Mouse (Mus musculus) lung, postnatal 4 days (tissue): ENCODE data around the gene Slc37a4.
"Not testable (repeated sequence)": the region's sequence is repeated elsewhere in the genome, so short reads cannot be mapped to it uniquely, and the experiment has no call there.

ENCODE experiments used
- DNase-seq, 2 experiments: peaks; one replicate each; pipeline ENCODE4 v3.0.0; 2021

The Slc37a4 gene

DNA sequence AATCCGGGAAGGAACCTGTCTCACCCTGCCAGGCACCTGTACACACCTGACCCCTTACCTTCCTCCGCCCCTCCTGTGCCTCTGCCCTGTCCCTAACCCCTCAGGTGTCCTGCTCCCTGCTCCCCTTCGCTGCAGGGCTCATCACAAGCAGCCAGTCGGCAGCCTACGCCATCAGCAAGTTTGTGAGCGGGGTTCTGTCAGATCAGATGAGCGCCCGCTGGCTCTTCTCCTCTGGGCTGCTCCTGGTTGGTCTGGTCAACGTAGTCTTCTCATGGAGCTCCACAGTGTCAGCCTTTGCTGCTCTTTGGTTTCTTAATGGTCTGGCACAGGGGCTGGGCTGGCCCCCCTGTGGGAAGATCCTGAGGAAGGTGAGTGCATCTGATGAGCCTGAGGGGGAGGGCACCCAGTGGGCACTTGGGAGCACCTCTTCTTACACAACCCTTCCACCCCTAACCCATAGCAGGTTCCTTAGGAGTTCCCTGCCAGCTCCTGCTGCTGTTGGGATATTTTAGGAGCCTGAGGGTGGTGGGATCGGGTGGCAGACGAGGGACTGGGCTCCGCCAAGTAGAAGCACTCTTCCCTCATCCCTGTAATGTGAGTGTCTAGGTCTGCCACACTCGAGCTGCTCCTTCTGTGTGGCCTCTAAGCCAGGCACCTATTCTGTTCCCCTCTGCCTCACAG, 2.6 kb downstream of the Slc37a4 start:
- no peak for DNase-seq

DNA sequence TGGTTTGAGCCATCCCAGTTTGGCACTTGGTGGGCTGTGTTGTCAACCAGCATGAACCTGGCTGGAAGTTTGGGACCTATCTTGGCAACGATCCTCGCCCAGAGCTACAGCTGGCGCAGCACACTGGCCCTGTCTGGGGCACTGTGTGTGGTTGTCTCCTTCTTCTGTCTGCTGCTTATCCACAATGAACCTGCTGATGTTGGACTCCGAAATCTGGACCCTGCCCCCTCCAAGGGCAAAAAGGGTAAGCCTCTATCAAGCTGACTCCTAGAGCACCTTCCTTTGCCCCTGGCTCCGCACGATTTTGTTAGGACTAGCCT, 3.1 kb downstream of the Slc37a4 start:
- DNase-seq: no peak

DNA sequence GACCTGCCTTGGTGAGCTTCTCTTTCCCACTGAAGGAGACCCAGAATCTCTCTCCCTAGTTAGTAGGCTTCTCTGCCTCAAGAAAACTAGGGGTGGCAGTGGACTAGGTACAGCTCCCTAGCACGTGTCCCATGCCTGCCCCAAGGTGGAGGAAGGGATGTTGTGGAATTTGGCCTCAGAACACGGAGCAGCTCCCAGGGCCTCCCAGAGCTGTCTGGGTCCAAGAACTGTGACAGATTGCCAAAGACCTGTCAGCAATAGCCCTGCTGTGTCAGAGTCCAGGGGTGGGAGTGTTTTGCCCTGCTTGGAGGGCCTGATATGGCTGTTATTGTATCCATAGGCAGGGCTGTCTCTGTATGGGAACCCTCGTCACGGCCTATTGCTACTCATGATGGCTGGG, 4.4 kb downstream of the Slc37a4 start:
- no peak for DNase-seq

DNA sequence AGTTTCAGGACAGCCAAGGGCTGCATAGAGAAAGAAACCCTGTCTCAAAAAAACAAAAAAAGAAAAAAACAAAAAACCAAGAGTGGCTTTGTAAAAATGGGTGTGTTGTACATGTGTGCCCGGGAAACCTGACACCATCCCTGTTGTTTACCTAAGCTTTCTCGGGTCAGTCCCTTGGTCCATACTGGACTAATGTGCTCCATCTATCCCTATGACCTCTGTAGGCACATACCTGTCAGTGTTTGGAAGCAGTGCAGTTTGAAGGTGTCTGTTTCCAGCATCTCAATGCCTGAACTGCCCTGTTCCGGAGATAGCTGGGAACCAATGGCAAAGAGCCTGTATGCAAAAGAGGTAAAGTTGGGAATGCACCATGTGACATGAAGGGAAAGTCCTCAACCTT, 8.4 kb downstream of the Slc37a4 start:
- no peak for DNase-seq

DNA sequence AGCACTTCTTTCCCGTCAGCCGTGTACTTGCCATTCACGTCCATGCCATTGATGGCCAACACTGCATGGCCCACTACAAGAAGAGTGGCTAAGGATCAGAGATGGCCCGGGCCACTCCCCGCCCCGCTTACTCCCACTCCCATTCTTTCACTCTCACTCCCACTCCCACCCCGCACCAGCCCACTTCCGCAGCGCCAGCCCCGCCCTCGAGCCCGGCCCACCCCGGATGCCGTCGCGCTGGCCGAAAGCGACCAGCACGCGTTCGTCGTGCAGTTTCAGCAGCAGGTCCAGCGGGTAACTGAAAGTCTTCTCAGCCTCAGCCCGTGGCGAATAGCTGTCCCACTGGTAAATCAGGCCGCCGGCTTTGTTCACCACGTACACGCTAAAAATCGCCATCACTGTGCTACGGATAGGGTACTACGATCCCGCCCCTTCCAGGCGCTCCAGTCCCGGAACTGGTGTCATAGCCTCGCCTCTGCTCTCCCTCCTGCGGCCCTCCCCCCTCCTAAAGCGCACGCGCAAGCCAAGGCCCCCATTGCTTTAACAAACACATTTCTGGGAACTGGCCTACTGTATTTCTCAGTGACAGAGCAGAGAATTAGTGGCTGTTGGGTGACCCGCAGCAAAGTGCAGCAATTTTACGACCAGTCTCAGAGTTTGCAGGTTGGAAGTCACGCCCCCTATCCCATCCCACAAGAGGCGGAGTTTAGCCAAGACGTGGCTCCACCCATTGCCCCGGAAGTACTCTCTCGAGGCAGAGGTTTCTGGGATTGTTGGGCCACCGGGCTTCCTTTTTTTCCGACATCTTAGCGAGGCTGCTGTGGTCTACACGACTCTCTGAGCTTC, 10.5 kb downstream of the Slc37a4 start, which contains the start of the genes Rps25 and Trappc4:
TSS of gene Rps25 (plus strand) at position 234 of the 846 bp plus-strand sequence.
TSS of gene Trappc4 (minus strand) at position 695 of the 846 bp plus-strand sequence.
- peak; percentile 93 to 94 for DNase-seq

DNA sequence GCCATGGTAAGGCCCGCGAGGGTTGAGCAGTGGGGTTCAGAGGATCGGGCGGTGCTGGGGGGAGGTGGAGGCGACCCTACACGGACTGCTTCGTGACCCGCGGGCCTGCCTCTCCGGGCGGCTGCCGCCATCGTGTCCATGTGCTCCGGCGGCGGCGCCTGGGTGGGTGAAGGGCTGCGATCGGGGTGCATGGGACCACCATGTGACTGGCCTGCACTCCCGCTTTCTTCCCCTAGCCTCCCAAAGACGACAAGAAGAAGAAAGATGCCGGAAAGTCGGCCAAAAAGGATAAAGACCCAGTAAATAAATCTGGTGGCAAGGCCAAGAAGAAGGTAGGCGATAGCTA, 11.1 kb downstream of the Slc37a4 start:
- DNase-seq: no peak

DNA sequence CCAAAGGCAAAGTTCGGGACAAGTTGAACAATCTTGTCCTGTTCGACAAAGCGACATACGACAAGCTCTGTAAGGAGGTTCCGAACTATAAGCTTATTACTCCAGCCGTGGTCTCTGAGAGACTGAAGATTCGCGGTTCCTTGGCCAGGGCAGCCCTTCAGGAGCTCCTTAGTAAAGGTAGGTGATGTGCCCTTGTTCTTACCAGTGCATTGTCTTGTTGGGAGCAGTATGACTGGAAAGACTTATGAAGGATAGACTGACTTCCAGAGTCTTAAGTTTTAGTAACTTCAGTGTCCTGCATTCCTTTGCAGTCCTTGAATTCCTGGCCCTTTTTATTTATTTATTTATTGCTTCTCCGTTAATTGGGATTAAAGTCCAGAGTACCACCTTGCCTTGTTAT, 12.0 kb downstream of the Slc37a4 start:
- DNase-seq: not testable (repeated sequence)

DNA sequence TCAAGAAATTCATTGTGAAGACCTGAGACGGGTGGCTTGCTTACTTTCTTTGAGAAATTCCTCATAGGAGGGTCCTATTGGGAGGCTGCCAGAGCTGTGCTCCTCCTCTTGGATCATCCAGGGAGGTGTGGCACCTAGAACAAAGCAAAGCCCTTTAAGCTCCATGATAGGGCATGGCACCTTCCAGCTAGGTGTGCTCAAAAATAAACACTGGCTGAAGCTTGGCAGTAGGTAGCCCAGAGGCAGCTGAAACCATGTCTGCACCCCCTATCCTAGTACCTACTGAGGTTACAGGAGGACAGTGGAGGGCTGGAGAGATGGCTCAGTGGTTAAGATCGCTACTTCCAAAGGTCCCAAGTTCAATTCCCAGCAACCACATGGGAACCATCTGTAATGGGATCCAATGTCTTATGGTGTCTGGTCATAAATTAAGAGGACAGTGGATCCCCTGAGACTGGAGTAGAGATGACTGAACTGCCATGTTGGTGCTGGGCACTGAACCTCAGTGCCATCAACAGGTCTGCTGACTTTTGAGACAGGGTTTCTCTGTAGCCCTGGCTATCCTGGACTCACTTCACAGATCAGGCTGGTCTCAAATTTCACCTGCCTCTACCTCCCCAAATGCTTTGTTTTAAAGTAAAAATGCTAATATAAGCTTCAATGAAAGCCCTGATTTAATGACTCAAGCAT, 14.1 kb downstream of the Slc37a4 start:
- no peak for DNase-seq

DNA sequence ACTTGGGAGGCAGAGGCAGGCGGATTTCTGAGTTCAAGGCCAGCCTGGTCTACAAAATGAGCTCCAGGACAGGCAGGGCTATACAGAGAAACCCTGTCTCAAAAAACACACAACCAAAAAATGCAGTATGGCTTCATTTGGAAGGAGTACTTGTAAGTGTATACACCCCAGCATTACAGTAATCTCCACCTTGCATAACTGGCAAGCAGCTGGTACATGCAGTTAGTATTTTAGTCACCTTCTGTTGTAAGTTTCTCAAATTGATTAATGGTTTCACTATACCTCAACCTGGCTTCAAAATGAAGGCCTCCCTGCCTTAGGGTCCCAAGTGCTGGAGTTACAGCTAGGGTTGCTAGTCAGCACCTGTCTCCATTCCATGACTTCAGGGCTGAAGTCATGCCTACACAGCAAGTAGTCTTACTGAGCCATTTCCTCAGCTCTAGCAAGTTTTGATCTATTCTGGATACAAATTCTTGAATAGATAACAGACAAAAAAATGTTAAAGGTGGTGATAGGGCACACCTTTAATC, 15.0 kb downstream of the Slc37a4 start:
- no peak for DNase-seq

DNA sequence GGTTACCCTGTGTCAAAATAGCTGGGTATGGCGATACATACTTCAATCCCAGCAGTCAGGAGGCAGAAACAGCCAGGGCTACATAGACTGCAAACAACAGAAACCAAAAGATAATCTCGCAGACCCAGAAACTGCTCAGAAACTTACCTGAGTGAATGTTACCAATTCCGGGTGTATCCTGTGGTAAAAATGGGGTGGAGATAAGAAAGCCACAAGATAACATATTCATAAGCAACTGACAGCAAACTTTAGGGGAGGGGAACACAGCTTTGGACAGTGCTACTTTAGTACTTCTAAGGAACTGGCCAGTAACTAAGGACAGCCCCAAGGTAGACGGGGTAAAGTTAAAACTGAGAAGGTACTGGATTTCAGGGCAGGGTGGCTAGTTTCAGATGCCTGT, 15.7 kb downstream of the Slc37a4 start:
- no peak for DNase-seq

DNA sequence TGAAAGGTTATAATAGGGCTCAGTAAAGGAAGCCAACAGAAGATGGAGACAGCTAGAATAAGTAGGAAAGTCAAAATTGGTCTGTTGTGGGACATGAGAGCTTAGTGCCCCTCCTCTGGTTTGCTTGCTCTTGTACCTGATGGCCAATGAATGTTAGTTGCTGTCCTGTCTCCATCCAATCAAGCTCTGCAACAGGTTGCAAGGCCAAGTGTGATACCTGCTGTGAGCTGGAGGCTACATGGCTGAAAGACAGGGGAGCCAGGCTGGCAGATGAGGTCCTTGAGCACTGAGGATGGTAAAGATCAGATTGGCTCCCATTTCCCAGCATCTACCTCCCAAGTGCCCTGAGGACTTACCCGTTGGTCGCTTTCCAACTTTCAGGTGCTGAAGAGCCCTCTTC, 16.1 kb downstream of the Slc37a4 start:
- DNase-seq: no peak

DNA sequence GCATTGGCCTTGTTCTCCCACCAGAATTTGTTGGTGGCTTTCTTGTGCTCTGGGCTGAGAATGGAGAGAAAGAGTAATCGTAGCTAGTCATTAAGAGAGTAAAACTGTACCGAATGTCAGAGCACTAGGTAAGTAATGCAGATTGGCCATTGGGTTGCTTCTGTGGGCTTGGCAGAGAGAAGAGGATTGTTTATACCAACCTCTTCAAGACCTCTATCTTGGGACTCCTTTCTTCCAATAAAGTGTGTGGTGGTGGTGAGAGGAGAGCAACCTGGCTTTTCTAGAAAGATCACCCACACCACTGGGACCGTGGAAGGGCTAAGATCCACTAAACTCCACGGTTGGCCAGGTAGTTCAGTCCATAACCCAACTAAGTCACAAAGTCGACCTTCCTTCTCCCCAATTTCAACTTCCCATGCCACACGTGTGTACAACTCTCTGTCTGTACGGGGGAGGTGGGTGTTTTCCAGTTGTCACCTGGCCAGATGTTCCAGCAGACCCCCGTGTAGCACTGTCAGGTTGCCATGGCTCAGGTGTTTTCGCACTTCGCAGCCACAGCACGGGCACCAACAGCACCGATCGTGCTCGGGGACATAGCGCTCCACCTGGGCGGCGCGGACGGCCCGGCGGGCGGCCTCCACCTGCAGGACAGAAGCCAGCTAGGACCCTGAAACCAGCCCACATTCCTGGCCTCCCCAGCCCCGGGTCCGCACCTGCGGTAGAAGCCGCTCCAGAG, 20.7 kb downstream of the Slc37a4 start:
- no peak for DNase-seq

DNA sequence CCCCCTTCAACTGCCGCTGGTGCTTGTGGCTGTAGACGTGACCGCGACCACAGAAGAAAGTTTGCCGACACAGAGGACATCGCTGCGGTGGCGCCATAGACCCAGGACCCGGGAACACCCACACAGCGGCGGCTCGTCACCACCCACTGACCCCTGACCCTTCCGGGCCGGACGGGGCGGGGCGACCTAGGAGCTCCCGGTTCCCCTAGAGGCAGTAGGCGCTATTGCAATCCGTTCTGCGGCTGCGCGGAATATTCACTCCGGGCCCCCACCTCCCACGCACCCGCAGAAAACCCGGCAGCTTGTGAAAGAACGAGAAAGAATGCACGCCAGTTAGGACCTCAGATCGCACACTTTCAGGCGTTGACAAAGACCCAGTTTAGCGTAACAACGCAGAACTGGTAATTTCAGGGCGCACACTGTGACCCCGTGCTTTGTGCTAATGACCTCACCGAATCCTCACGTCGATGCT, 21.3 kb downstream of the Slc37a4 start:
- DNase-seq: peak; percentile 95 to 97

DNA sequence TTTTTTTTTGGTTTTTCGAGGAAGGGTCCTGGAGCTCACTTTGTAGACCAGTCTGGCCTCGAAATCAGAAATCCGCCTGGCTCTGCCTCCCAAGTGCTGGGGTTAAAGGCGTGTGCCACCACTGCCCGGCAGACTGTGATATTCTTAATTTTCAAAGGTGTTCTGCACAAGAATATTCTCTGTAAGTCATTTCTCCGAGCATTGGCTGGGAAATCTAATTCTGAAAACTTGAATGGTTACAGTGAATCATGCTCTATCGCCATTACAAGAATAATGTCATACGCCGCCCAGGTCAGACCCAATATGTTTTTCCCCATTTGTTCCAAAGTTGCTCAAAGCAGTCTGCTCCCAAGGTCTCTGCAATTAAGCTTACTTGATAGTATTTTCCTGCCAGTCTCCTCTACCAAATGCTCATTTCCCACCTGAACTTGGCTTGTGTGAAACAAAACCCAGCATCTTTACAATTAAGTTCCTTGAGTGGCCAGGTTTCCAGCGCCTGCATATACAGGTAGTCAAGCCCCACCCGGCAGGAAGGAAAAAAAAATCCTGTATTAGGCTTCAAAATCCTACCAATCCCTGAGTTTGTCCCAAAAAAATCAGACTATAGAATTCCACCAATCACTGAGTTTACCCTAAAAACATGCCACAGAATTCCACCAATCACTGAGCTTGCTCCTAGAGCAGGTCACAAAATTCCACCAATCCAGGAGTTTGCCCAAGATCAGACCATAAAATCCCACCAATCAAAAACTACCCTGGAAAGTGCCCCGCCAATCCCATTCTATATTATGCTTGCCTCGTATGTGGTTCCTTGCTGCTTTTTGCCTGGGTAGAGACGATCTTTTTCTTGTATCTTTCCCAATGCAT, 22.1 kb downstream of the Slc37a4 start, which contains the start of gene Ccdc84:
TSS of gene Ccdc84 (minus strand) at position 51 of the 867 bp plus-strand sequence.
- no peak for DNase-seq

DNA sequence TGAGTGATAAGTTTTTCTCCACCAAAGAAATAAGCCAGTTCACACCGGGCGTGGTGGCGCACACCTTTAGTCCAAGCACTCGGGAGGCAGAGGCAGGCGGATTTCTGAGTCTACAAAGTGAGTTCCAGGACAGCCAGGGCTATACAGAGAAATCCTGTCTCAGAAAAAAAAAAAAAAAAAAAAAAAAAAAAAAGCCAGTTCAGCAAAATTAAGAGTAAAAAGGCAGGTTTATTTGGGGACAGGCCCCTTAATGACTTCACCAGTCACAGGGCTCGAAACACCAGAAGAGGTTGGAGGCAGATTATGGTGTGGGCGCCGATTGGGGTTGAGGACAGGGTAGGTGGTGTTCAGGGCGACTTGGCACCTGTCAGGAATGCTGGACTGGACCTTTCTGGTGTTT, 23.1 kb downstream of the Slc37a4 start:
- not testable (repeated sequence) for DNase-seq

DNA sequence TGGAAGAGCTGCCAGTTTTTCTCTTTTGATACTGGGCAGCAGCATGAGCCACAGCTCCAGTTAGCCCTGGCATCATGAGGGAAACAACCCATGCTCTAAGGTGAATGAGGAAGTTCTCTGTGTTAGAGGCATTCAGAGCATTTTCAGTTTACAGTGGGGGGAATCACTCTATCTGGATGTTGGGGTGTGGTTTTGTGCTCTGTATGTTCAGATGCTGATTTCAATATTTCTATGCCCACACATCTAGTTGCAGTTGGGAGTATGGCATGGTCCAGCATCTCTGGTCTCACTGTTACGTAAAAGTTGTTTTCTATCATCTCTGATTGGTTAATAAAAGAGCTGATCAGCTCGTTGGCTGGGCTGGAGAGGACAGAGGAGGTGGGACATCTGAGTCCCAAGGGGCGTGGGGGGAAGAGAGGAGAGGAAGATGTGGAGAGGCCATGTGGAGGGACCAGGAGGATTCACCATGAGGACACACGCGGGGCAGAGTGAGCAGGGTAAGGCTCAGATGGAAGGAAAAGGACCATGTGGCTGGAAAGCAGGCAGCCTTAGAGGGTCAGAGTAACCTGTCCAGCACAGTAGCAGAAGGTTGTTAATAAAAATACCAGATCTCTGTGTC, 23.7 kb downstream of the Slc37a4 start:
- no peak for DNase-seq

DNA sequence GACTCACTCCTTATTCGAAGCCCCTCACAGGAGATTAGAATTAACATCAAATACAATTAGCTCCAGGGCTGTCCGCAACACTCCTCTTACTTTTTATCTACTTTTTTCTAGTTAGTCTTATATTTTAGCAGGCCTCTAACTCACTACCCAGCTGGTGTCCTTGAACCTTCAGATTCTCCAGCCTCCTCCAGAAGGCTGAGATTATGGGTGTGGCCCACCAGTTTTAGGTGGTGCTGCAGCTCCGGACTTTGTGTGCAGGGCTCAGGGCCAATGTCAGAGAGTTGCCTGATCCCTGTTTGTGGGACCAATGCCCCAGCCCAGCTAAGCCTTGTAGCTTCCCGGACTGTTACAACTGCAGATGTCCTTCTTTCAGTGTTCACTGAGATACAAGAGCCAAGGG, 26.9 kb downstream of the Slc37a4 start:
- DNase-seq: no peak

DNA sequence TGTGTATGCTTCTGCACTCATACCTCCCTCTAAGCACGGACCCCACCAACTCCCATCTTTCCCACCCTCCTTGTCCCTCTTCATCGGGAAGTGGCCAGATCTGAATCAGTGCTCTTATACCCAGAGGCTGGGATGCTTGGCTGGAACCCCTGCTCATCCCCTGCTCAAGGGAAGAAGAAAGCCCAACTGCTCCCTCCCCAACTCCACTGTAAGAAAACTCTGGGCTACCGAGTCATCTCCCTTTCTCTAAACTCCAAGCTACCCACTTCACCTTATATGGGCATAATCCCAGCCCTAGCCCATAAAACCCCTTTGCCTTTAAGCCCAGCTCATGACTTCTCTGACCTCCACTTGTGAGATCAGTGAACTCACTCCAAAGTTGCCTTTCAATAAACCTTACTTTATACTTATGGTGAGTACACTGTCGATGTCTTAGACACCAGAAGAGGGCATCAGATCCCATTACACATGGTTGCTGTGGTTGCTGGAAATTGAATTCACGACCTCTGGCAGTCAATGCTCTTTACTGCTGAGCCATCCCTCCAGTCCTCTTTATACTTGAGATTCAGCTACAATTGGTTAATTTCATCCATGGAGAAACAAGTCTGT, 36.0 kb downstream of the Slc37a4 start:
- no peak for DNase-seq

DNA sequence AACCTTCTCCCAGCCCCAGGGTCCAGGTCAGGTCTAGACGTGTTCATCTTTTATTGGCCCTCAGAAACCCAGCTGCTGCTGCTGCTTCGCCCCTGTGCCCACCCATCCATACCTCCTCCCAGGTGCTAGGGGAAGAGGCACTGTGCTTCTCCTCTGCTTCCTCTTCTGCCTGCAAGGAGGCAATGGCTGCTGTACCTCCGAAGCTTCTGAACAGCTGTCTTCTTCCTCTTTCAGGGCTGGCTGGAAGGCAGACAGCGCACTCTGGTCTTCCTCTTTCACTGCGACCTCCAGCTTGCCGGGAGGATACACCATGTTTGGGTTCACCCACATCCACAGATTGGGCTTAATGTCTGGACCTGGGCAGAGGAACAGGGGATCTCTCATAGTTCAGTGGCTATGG, 39.1 kb downstream of the Slc37a4 start:
- DNase-seq: peak; percentile 30 to 38

DNA sequence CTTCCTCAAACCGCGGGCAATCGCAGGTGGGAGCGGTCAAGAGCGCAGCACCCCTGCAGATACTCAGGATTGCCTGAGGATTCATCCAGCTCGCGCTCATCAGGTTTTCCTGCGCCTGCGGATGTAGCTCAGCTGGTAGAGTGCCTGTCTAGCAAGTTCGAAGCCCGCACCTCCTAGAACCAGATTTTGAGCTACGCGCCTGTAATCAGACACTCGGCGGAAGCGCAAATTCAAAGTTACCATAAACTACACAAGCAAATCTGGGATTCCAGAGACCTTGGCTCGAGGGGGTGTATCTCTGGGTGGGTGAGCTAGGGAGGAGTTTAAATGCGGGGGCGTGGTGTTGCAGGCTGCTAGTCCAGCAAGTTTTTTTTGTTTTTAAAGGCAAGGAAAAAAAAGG, 44.3 kb downstream of the Slc37a4 start, which contains the start of gene Foxr1:
TSS of gene Foxr1 (minus strand) at position 176 of the 400 bp plus-strand sequence.
- no peak for DNase-seq
